Mouse (Mus musculus): ENCODE results near the gene Nudt8.

DNA sequence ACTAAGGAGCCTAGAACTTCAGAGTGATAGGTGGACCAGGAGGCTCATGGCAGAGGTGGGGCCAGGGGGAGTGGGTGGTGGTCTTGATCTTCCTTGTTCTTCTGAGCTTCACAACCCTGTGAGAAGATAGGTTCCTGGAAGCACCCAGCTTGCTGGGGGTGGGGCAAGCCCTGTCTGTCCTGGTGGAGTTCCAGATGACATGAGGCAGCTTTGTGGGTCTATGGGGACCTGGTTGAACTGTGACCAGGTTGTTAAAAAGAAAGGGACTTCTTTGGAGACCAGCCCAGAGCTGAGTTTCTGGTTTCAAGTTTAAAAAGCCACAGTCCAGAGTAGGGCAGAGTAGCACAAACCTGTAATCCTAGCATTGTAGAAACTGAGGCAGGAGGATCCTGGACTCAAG lies 41.4 kb upstream of the Nudt8 start:
- TF ChIP-seq EP300 (optimal IDR thresholded peaks at IDR 0.05) (no peak), CTCF (IDR thresholded peaks at IDR 0.05; ENCODE audit: low read depth) (no peak)
